Mouse (Mus musculus): Measurements from ENCODE around the gene Adamts2.

The Adamts2 gene

DNA sequence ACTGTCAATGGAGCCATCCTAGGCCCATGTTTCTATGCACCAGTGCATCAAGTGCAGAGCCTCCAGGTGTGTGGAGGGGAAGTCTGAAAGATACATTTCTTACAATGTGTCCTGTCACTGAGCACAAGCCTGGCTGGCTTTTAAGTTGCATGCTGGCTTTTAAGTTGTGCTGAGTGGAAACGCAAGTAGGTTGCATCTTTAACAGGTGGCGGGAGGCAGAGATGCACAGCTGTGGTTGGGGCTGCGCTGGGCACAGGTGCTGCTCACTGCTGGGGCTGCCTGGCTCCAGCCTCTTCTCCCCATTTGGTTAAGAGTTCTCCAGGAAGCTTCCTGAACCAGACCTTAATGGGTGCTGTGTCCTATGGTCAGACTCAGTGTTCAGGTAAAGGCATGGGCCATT is 21.9 kb downstream of the Adamts2 start:
- DNase-seq (ENCODE audit: low read depth) = no peak

GRCm38 (mm10) chr11:50624239-50624638 is 22.4 kb downstream of the Adamts2 start:
- no peak for DNase-seq (ENCODE audit: low read depth)

- no peak for DNase-seq (ENCODE audit: low read depth)
Measured at GRCm38 (mm10) chr11:50624720-50625119, 22.8 kb downstream of the Adamts2 start.

DNA sequence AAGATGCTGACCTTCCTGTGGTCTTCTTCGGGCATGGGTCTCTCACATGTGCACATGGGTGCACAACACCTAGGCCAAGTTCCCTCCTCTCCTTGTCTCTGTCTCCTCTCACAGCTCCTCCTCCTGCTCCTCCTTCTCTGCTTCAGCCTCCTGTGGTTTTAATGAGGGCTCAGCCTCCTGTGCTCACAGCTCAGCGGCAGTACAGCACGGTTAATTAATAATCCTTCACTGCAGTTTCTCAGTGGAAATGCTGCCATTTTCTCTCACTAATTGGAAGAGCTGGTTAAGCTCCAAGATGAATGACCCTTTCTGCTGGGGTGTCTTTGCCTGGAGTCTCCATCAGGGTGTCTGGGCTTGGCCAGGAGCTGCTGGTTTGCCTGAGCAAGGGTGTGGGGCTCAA is 27.0 kb downstream of the Adamts2 start:
- no peak for DNase-seq (ENCODE audit: low read depth)

GRCm38 (mm10) chr11:50630462-50630861 is 28.6 kb downstream of the Adamts2 start:
- DNase-seq (ENCODE audit: low read depth) = no peak

DNA sequence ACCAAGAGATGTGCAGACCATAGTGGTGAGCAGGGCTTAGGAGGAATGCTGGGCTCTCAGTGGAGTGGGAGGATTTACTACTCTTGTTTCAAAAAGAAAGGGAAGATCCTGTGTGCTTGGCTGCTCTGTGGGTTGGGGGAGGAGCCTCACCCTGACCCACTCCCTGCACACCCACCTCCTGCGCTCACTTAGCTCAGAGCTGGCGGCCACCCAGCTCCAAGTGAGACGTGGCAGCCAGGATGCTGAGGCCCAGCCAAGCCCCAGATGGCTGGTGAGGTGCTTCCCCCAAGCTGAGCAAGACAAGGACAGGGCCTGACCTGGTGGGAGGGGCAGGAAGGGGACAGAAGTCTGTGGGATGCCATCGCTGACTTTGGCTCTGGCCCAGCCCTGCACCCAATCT is 30.4 kb downstream of the Adamts2 start:
- DNase-seq (ENCODE audit: low read depth) = peak; percentile 22

GRCm38 (mm10) chr11:50635051-50635590 is 33.2 kb downstream of the Adamts2 start:
- DNase-seq (ENCODE audit: low read depth) = no peak

DNA sequence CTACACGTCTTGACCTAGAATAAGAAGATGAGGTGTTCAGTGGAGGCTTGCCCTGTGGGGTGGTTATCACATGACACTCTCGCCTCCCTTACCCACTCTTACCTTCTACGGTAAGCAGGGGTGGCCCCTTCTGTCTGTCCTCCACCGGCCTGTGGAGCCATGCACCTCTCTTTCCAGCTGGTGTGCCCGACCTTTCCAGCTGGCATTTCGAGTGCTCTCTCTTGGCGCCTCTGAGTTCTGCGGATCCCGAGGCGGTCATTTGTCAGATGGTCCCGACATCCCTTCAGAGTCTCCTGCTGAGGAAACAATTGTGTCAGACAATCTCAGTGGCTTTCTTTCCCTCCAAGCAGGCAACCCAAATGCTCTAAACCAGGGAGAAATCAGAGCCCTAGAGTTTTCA is 35.1 kb downstream of the Adamts2 start:
- no peak for DNase-seq (ENCODE audit: low read depth)

GRCm38 (mm10) chr11:50638197-50638867 is 36.4 kb downstream of the Adamts2 start:
- no peak for DNase-seq (ENCODE audit: low read depth)

DNA sequence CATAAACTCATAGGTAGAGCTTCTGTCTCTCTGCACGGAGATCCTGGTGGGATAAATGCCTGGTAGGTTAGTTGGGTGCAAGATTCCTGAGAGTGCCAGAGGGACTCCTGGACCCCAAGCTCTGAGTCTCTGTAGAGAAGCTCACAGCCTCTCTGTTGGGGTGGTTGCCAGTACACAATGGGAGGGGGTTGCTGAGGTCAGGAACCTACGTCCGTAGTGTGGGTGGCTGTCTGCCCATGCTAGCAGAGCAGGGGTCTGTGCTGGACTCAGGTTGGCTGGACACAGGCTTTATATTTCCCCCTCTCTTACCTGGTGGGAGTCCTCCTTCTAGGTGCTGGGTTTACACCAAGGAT is 37.0 kb downstream of the Adamts2 start:
- DNase-seq (ENCODE audit: low read depth) = no peak

- DNase-seq (ENCODE audit: low read depth) = no peak
Measured at GRCm38 (mm10) chr11:50642583-50642982, 40.7 kb downstream of the Adamts2 start.

- DNase-seq (ENCODE audit: low read depth) = no peak
Measured at GRCm38 (mm10) chr11:50646148-50646547, 44.3 kb downstream of the Adamts2 start.

DNA sequence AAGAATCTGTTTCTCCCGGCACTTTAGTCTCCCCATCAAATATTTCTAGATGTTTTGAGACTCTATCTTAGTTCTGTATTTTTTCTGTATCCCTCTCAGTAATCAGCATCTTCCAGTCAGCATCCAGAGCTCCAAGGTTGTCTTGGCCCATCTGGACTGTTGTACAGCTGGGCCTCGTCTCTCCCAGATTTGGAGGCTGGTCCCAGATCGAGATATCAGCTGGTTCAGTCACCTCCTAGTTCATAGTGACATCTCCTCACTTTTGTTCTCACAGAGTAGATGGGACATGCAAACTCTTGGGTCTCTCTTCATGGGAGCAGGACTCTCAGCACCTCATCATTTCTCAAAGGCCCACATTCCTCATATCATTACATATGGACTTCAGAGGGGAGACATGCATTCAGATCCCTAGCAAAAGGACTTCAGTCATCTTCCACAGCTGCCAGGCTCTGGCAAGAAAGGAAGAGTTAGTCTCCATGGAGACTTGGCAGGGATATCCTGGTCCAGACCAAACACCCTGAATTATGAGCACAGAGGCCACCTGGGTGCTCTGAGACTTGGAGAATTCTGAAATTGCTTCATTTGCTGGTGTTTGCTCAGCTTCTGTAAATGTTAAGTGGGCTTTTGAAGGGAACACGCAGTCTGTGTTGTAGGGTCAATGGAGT is 46.4 kb downstream of the Adamts2 start:
- DNase-seq (ENCODE audit: low read depth) = no peak

DNA sequence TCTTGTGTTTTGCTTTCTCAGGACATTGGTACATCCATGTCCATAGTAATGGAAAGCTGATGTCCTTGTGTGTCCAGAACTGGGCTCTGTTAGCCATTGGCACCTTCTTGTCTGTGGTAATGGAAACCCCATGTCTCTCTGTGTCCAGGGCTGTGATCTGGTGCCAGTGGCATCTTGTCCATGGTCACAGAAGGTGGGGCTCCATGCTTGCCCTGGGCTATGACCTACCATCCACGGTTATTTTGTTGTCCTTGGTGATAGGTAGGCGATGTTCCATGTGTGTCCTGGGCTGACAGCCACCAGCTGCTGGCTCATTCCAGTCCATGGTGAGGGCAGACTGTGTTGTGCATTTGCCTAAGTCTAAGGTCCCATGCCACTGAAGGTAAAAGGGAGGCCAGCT is 48.2 kb downstream of the Adamts2 start:
- no peak for DNase-seq (ENCODE audit: low read depth)

GRCm38 (mm10) chr11:50653746-50654431 is 52.0 kb downstream of the Adamts2 start:
- DNase-seq (ENCODE audit: low read depth) = no peak

- DNase-seq (ENCODE audit: low read depth) = no peak
Measured at GRCm38 (mm10) chr11:50658826-50659225, 56.9 kb downstream of the Adamts2 start.

- no peak for DNase-seq (ENCODE audit: low read depth)
Measured at GRCm38 (mm10) chr11:50662176-50662575, 60.3 kb downstream of the Adamts2 start.

DNA sequence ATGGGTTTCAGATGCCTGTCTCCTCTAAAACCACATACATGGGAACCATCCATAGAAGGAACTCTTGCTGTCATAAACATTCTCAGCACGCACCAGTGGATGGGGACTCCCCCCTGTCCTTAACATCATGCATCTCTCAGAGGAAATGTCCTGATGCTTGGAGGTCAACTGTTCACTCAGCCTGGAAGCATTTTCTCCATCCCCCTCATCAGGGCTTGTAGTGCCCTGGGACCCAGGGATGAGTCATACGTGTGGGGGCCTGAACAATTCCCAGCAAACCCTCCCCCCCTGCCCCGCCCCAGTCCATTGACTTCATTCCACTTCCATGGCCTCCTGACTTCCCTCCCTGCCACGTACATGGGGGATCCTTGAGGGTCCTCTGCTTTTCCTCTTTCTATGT is 62.9 kb downstream of the Adamts2 start:
- DNase-seq (ENCODE audit: low read depth) = no peak

GRCm38 (mm10) chr11:50669542-50670362 is 67.9 kb downstream of the Adamts2 start:
- DNase-seq (ENCODE audit: low read depth) = no peak

DNA sequence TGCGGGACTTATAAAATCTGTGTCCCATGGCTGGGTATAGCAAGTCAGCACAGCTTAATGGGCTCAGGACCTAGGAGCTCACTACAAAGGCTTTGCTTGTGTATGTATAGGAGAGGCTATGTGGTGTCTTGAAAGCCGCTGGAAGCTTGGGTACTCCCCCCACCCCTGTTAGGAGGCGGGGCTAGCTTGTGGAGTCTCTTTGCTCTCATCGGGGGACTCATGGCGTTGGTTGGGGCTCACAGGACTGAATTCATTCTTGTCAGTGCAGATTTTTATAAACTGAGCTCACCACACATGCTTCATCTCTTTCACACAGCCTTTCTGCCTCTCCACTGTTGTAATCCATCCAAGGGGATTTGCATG is 68.5 kb downstream of the Adamts2 start:
- DNase-seq (ENCODE audit: low read depth) = no peak

GRCm38 (mm10) chr11:50670881-50671280 is 69.0 kb downstream of the Adamts2 start:
- DNase-seq (ENCODE audit: low read depth) = no peak

DNA sequence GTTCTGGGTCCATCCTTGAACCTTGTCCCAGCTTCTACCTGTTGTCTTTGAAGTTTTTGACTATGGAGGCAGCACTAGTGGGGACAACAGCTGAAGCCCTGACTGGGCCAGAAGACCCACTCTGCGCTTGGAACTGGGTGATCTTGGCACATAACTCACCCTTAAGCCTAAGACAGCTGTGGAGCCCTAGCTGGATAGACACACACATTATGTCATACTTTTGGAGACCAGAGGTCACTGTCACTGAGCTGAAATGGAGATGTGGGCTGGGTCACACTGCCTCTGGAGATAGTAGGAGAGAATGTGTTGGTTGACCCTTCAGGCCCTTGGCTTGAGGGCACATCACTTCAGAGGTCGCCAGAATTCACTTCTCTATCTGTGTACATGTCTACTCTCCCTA is 69.5 kb downstream of the Adamts2 start:
- no peak for DNase-seq (ENCODE audit: low read depth)
